Mouse (Mus musculus) C2C12 (cell line): ENCODE measurements at regions not wholly inside any gene's neighbourhood (a gene's known extent, or its start where the extent isn't known, plus 50 kb on each side); places are given as distances from the start of the nearest gene placed in this dataset.

Source experiments
- H3K27me3 ChIP-seq: one replicate; pipeline ENCODE4 v1.6.1; 2011; ENCODE audit not compliant: control insufficient read depth, insufficient read depth, insufficient read length
- H3K36me3 ChIP-seq: one replicate; pipeline ENCODE4 v1.6.1; 2011; ENCODE audit not compliant: control insufficient read depth, insufficient read depth
- H3K4me3 ChIP-seq: one replicate; pipeline ENCODE4 v1.5.1; 2011; ENCODE audit warnings: mild to moderate bottlenecking, control low read depth; ENCODE audit not compliant: poor library complexity, insufficient read depth, severe bottlenecking
- H3K79me2 ChIP-seq: one replicate; pipeline ENCODE4 v1.6.1; 2011; ENCODE audit not compliant: control insufficient read depth, insufficient read depth
- H3K79me3 ChIP-seq: one replicate; pipeline ENCODE4 v1.6.1; 2011; ENCODE audit warnings: low read depth, control low read depth
- H3ac ChIP-seq: one replicate; pipeline ENCODE3; 2011; ENCODE audit warnings: low read depth; ENCODE audit not compliant: control insufficient read depth, insufficient read length
- CEBPB ChIP-seq: IDR thresholded peaks from one replicate; pipeline ENCODE4 v1.6.1; 2011; ENCODE audit warnings: low read depth, mild to moderate bottlenecking, control low read depth, moderate library complexity
- CTCF ChIP-seq: IDR thresholded peaks from one replicate; pipeline ENCODE4 v1.5.1; 2011; ENCODE audit not compliant: control insufficient read depth, insufficient read depth, insufficient read length
- FOSL1 ChIP-seq: IDR thresholded peaks from one replicate; pipeline ENCODE4 v1.8.0; 2011; ENCODE audit warnings: mild to moderate bottlenecking, low read length; ENCODE audit not compliant: poor library complexity, insufficient read depth, severe bottlenecking
- MAX ChIP-seq: IDR thresholded peaks from one replicate; pipeline ENCODE4 v1.6.1; 2011; ENCODE audit warnings: mild to moderate bottlenecking, control low read depth
- MYOD1 ChIP-seq: IDR thresholded peaks from one replicate; pipeline ENCODE4 v1.6.1; 2011; ENCODE audit warnings: low read depth; ENCODE audit not compliant: control insufficient read depth, insufficient read length
- MYOG ChIP-seq: IDR thresholded peaks from one replicate; pipeline ENCODE4 v1.6.1; 2011; ENCODE audit not compliant: control insufficient read depth, insufficient read length; ENCODE audit errors: extremely low read depth
- USF1 ChIP-seq: IDR thresholded peaks from one replicate; pipeline ENCODE4 v1.6.1; 2011; ENCODE audit warnings: low read depth, mild to moderate bottlenecking, control low read depth, moderate library complexity

- TF ChIP-seq CTCF = no peak
- TF ChIP-seq MYOD1 = no peak
- TF ChIP-seq MYOG = no peak
- TF ChIP-seq FOSL1 = no peak
- no peak for TF ChIP-seq CEBPB
- no peak overlapping the region for H3K4me3 ChIP-seq
- no peaks in the 10 kb centered on the region for H3K79me3 ChIP-seq
- no peaks in the 10 kb centered on the region for H3K36me3 ChIP-seq
- no peaks in the 10 kb centered on the region for H3K27me3 ChIP-seq
- no peaks in the 10 kb centered on the region for H3K79me2 ChIP-seq
- no peak overlapping the region for H3ac ChIP-seq
These were observed 105.6 kb upstream of the Atxn7l3b start for GRCm38 (mm10) chr10:113034356-113034755.

DNA sequence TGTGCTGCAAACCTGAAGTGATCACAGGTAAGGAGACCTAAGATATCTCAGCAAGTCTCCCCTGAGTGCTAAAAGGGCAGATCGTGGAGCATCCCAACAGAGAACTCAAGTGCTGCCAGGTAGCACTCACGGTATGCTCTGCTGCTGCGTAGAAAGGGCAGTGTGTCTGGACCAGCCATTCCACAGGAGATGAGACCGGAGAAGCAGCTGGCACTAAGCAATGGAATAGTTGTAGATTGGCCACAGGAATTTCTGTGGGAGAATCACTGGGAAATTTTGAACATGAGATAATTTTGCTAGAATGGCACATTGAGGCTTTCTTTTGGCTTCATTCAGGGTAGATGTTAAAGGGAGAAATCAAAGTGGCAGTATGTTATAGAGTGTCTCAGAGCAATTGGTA, 104.1 kb upstream of the Atxn7l3b start:
- no peaks in the 10 kb centered on the region for H3K79me2 ChIP-seq
- no peak for TF ChIP-seq USF1
- no peak for TF ChIP-seq MAX
- TF ChIP-seq MYOD1 = peak; percentile 23
- H3ac ChIP-seq = no peak overlapping the region
- H3K79me3 ChIP-seq = no peaks in the 10 kb centered on the region
- H3K4me3 ChIP-seq = no peak overlapping the region
- H3K27me3 ChIP-seq = no peaks in the 10 kb centered on the region
- no peaks in the 10 kb centered on the region for H3K36me3 ChIP-seq

- H3K27me3 ChIP-seq = no peaks in the 10 kb centered on the region
- no peaks in the 10 kb centered on the region for H3K79me3 ChIP-seq
- H3K79me2 ChIP-seq = no peaks in the 10 kb centered on the region
- no peak overlapping the region for H3K4me3 ChIP-seq
- no peak for TF ChIP-seq CTCF
- TF ChIP-seq USF1 = no peak
- TF ChIP-seq MAX = no peak
- TF ChIP-seq FOSL1 = no peak
- no peak for TF ChIP-seq MYOD1
- no peak for TF ChIP-seq CEBPB
- TF ChIP-seq MYOG = no peak
- H3ac ChIP-seq = no peak overlapping the region
- H3K36me3 ChIP-seq = no peaks in the 10 kb centered on the region
These were observed 98.5 kb upstream of the Atxn7l3b start for GRCm38 (mm10) chr10:113027300-113027699.

- Histone ChIP-seq H3K27me3 (no peaks in the 10 kb centered on the region), H3K79me3 (no peaks in the 10 kb centered on the region), H3K36me3 (no peaks in the 10 kb centered on the region), H3K79me2 (no peaks in the 10 kb centered on the region), H3ac (no peak overlapping the region), H3K4me3 (no peak overlapping the region)
- no peak for TF ChIP-seq MAX
- no peak for TF ChIP-seq MYOG
- no peak for TF ChIP-seq CEBPB
- no peak for TF ChIP-seq CTCF
- TF ChIP-seq USF1 = no peak
- TF ChIP-seq MYOD1 = no peak
- TF ChIP-seq FOSL1 = no peak
These were observed 95.8 kb upstream of the Atxn7l3b start for GRCm38 (mm10) chr10:113024633-113025032.

- TF ChIP-seq CEBPB = no peak
- no peak for TF ChIP-seq USF1
- no peak for TF ChIP-seq FOSL1
- no peak for TF ChIP-seq MYOD1
- no peak for TF ChIP-seq MYOG
- no peak for TF ChIP-seq CTCF
- TF ChIP-seq MAX = no peak
- Histone ChIP-seq H3K4me3 (no peak overlapping the region), H3ac (no peak overlapping the region), H3K36me3 (no peaks in the 10 kb centered on the region), H3K27me3 (no peaks in the 10 kb centered on the region), H3K79me3 (no peaks in the 10 kb centered on the region), H3K79me2 (no peaks in the 10 kb centered on the region)
These were observed 80.3 kb upstream of the Atxn7l3b start for GRCm38 (mm10) chr10:113009124-113009523.

DNA sequence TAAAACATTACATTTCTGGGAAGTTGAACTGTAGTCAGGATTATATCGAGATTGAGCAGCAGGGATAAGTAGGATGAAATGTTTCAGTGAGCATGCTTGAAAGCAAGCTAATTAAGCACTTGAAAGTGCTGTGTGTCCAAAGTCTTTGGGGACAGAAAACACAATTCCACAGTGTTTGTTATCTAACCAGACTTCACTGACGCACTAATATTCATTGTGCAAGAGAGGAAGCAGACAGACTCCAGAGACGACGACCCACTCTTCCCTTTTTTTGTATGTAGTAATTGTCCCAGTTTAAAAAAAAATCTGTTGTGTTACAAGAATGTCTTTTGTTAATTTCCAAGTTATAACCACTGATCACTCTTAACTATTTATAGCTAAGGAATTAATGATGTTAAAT, 61.9 kb upstream of the Atxn7l3b start:
- TF ChIP-seq USF1 (no peak), MYOG (no peak), MAX (no peak), MYOD1 (no peak), CEBPB (no peak), FOSL1 (no peak), CTCF (no peak)
- Histone ChIP-seq H3K4me3 (no peak overlapping the region), H3K36me3 (no peaks in the 10 kb centered on the region), H3ac (no peak overlapping the region), H3K79me2 (no peaks in the 10 kb centered on the region), H3K27me3 (no peaks in the 10 kb centered on the region), H3K79me3 (no peaks in the 10 kb centered on the region)
